Mouse (Mus musculus) hindbrain, embryonic 13.5 days (tissue): ENCODE measurements around the gene Spryd7. TPM values are rescaled to one million over a fixed set of nuclear protein-coding genes. Genes with fewer than 3 reads are reported as not detected.
A peak's percentile ranks its signal among the peaks of the same experiment; 100 is the strongest.
"Not testable (repeated sequence)": the region's sequence is repeated elsewhere in the genome, so short reads cannot be mapped to it uniquely, and the experiment has no call there.

Experiments
- ATAC-seq: fragments of 200-750 bp; cut with Nextera tagmentation; 2 replicates; pipeline ENCODE4 v1.8.0; 2017; ENCODE audit warnings: moderate TSS enrichment; ENCODE audit not compliant: low FRiP score
- H3K27ac ChIP-seq: fragments of 300-500 bp; sonication (generic); 2 replicates; pipeline ENCODE4 v1.5.1; 2015; ENCODE audit warnings: inconsistent platforms, mild to moderate bottlenecking, moderate library complexity
- H3K27me3 ChIP-seq: fragments of 300-500 bp; sonication (generic); 2 replicates; pipeline ENCODE4 v1.6.1; 2015; ENCODE audit warnings: mild to moderate bottlenecking, inconsistent platforms
- H3K36me3 ChIP-seq: fragments of 300-500 bp; sonication (generic); 2 replicates; pipeline ENCODE4 v1.6.1; 2015; ENCODE audit warnings: mild to moderate bottlenecking, inconsistent platforms
- H3K4me1 ChIP-seq: fragments of 300-500 bp; sonication (generic); replicated peaks from 2 replicates; pipeline ENCODE4 v1.6.1; 2015; ENCODE audit warnings: inconsistent platforms
- H3K4me2 ChIP-seq: fragments of 300-500 bp; sonication (generic); 2 replicates; pipeline ENCODE4 v1.6.1; 2015; ENCODE audit warnings: inconsistent platforms, mild to moderate bottlenecking, moderate library complexity
- H3K4me3 ChIP-seq: fragments of 300-500 bp; sonication (generic); 2 replicates; pipeline ENCODE4 v1.5.1; 2015; ENCODE audit warnings: mild to moderate bottlenecking, inconsistent platforms
- H3K9ac ChIP-seq: fragments of 300-500 bp; sonication (generic); 2 replicates; pipeline ENCODE4 v1.6.1; 2015; ENCODE audit warnings: mild to moderate bottlenecking, inconsistent platforms
- H3K9me3 ChIP-seq: fragments of 300-500 bp; sonication (generic); 2 replicates; pipeline ENCODE4 v1.6.1; 2016; ENCODE audit warnings: inconsistent platforms
- WGBS: fragments of 180-500 bp; shearing (Covaris S2); methylation state at CpG from one replicate; pipeline ENCODE4 v1.1.7; 2015; 5-methylcytosine and 5-hydroxymethylcytosine counted together
- polyA plus RNA-seq: library from polyadenylated mRNA; unstranded; fragments of >200 nt; fragmentation: Nextera tagmentation; extraction: Ambion mirVana; gene quantifications from 2 replicates; pipeline ENCODE4 v1.2.1, GENCODE M21; 2015

Spryd7 gene
- 39.0 and 40.9 TPM in 2 replicates for polyA plus RNA-seq

DNA sequence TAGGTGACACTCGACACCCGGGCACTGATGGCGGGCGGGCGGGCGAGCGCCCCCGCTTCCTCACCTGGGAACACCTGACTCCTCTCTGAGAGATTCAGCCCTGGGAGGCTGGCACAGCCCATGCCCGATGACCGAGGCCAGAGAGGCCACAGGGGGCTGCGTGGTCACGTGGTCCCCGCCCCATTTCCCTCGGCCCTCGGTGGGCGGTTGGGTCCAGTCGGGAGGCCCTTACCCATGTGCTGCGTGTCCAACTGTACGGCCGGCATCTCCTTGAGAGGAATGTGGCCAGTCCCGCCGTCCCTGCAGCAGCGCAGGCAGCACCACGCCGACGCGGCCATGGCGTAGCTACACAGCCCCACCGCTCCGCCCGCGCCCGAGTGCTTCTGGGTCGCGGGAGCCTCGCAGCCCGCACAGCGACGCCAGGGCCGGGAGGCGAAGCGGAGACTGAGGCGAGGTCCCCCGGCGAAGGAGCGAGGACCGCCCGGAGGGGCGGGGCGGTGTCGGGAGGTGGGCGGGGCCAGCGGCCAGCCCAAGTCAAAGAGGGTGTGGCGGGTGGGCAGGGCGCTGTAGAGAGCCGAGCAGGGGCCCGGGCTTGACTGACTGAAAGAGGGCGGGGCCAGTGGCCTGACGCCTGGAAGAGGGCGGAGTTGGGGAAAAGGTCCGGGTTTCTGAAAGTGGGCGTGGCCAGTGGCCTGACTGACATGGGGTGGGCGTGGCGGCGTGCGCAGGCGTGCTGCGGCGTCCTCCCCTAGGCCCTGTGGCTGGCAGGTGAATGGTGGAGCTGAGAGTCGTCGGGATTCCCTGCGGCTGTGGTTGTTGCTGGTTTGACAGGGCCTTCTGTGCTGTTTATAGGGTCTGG is at the start of gene Spryd7:
Spryd7 (minus strand) TSS at position 598 of the 859 bp plus-strand sequence.
- Histone ChIP-seq H3K9me3 (no peaks in the 10 kb centered on the region), H3K4me3 (peak within 1 kb of the TSS; percentile 73), H3K9ac (peak within 1 kb of the TSS; percentile 81), H3K27me3 (no peaks in the 10 kb centered on the region), H3K4me1 (0 out of 2 replicates have a peak, but pooled peaks cover 3% of the 10 kb centered on the region), H3K36me3 (no peaks in the 10 kb centered on the region), H3K4me2 (peak within 1 kb of the TSS; percentile 78), H3K27ac (peak within 1 kb of the TSS; percentile 94)
- peak; percentile 99 for ATAC-seq
- 0% methylated on average over 72 of the region's 72 CpGs for WGBS

- H3K4me1 ChIP-seq = peaks cover 31% of the 10 kb centered on the region
- H3K4me2 ChIP-seq, ATAC-seq, H3K9ac ChIP-seq, H3K27ac ChIP-seq, H3K4me3 ChIP-seq, H3K9me3 ChIP-seq, H3K27me3 ChIP-seq: not testable (repeated sequence)
- H3K36me3 ChIP-seq = peaks cover 52% of the 10 kb centered on the region
- 91% methylated on average over 2 of the region's 2 CpGs for whole genome bisulfite sequencing
Observed at GRCm38 (mm10) chr14:61606088-61606487, 49.4 kb upstream of the Spryd7 start.

GRCm38 (mm10) chr14:61604081-61604480 is 47.4 kb upstream of the Spryd7 start:
- WGBS = 81% methylated on average over 3 of the region's 3 CpGs
- no peaks in the 10 kb centered on the region for H3K9me3 ChIP-seq

DNA sequence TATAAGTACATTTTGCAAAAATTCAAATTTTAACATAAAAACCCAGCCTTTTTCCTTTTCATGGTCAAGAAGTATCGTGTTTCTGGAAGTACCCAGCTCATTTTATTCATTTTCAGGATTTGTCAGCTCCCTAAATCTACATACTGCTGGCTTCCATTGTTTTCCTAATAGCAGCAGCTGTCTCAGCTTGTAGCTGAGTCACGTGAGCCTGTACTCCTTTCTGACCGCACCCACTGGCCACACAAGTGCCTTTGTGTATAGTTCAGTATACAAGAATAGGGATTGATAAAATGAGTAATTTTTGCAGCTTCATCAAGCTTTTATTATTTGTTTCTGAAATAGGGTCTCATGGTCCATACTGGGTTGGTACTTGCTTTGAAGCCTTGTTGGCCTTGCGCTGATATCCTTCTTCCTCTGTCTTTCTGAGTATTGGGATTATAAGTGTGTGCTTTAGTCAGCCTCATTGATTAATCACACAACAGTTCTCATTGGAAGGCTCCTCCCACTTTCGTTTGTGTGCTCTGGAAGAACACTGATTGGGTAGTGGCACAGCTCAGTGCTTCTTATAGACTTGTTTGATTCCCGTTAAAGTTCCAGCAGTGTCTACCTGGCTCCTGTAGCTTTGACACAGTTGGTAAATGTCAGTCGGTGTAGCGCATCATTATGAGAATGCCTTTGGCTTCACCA is 46.5 kb upstream of the Spryd7 start:
- H3K9ac ChIP-seq = no peak overlapping the region
- ATAC-seq = no peak
- H3K4me1 ChIP-seq = peaks cover 41% of the 10 kb centered on the region
- 66% methylated on average over 8 of the region's 8 CpGs for WGBS
- peaks cover 52% of the 10 kb centered on the region for H3K36me3 ChIP-seq
- H3K27ac ChIP-seq = 0 out of 2 replicates have a peak overlapping the region, but pooled peaks have one; percentile 12
- H3K27me3 ChIP-seq = no peaks in the 10 kb centered on the region
- no peaks in the 10 kb centered on the region for H3K9me3 ChIP-seq
- peak overlapping the region; percentile 26 for H3K4me2 ChIP-seq
- no peak overlapping the region for H3K4me3 ChIP-seq

More at GRCm38 (mm10) chr14:61604081-61604480, 47.4 kb upstream of the Spryd7 start:
- H3K4me2 ChIP-seq = no peak overlapping the region
- no peak overlapping the region for H3K27ac ChIP-seq
- H3K36me3 ChIP-seq = peaks cover 52% of the 10 kb centered on the region
- H3K9ac ChIP-seq = no peak overlapping the region
- no peaks in the 10 kb centered on the region for H3K27me3 ChIP-seq
- peaks cover 41% of the 10 kb centered on the region for H3K4me1 ChIP-seq
- no peak overlapping the region for H3K4me3 ChIP-seq
- no peak for ATAC-seq

GRCm38 (mm10) chr14:61601348-61601747 is 44.7 kb upstream of the Spryd7 start:
- 0 out of 2 replicates have a peak overlapping the region, but pooled peaks have one; percentile 74 for H3K9ac ChIP-seq
- H3K4me1 ChIP-seq = peaks cover 38% of the 10 kb centered on the region
- peak overlapping the region; percentile 80 for H3K4me3 ChIP-seq
- peak overlapping the region; percentile 75 for H3K4me2 ChIP-seq
- H3K27me3 ChIP-seq = no peaks in the 10 kb centered on the region
- WGBS = 93% methylated on average over 9 of the region's 9 CpGs
- no peaks in the 10 kb centered on the region for H3K9me3 ChIP-seq
- no peak overlapping the region for H3K27ac ChIP-seq
- peaks cover 36% of the 10 kb centered on the region for H3K36me3 ChIP-seq
- no peak for ATAC-seq

GRCm38 (mm10) chr14:61599057-61599806 is 42.5 kb upstream of the Spryd7 start:
- Histone ChIP-seq H3K9me3 (no peaks in the 10 kb centered on the region), H3K4me2 (peak overlapping the region; percentile 75), H3K9ac (peak overlapping the region; percentile 91), H3K36me3 (peaks cover 17% of the 10 kb centered on the region), H3K27me3 (no peaks in the 10 kb centered on the region), H3K4me3 (peak overlapping the region; percentile 80), H3K4me1 (peaks cover 38% of the 10 kb centered on the region), H3K27ac (peak overlapping the region; percentile 89)
- peak; percentile 95 for ATAC-seq
- 6% methylated on average over 44 of the region's 44 CpGs for WGBS

- WGBS = 55% methylated on average over 5 of the region's 5 CpGs
- Histone ChIP-seq H3K36me3 (peaks cover 4% of the 10 kb centered on the region), H3K4me1 (peaks cover 26% of the 10 kb centered on the region), H3K4me2 (peak within 1 kb of the TSS; percentile 75), H3K27me3 (no peaks in the 10 kb centered on the region), H3K27ac (no peak within 1 kb of the TSS), H3K9me3 (no peaks in the 10 kb centered on the region), H3K9ac (no peak within 1 kb of the TSS), H3K4me3 (peak within 1 kb of the TSS; percentile 80)
- no peak for ATAC-seq
Observed at GRCm38 (mm10) chr14:61597968-61598367, 41.3 kb upstream of the Spryd7 start, which contains the start of gene Trim13. Gene Trim13 (plus strand): TSS chr14:61598247.

GRCm38 (mm10) chr14:61596719-61597426 is 40.2 kb upstream of the Spryd7 start:
- no peak for ATAC-seq
- H3K36me3 ChIP-seq = peaks cover 3% of the 10 kb centered on the region
- H3K4me1 ChIP-seq = peaks cover 18% of the 10 kb centered on the region
- H3K9ac ChIP-seq = no peak overlapping the region
- H3K27me3 ChIP-seq = no peaks in the 10 kb centered on the region
- whole genome bisulfite sequencing = 91% methylated on average over 9 of the region's 9 CpGs
- H3K9me3 ChIP-seq = no peaks in the 10 kb centered on the region
- H3K4me2 ChIP-seq = no peak overlapping the region
- no peak overlapping the region for H3K4me3 ChIP-seq
- no peak overlapping the region for H3K27ac ChIP-seq

DNA sequence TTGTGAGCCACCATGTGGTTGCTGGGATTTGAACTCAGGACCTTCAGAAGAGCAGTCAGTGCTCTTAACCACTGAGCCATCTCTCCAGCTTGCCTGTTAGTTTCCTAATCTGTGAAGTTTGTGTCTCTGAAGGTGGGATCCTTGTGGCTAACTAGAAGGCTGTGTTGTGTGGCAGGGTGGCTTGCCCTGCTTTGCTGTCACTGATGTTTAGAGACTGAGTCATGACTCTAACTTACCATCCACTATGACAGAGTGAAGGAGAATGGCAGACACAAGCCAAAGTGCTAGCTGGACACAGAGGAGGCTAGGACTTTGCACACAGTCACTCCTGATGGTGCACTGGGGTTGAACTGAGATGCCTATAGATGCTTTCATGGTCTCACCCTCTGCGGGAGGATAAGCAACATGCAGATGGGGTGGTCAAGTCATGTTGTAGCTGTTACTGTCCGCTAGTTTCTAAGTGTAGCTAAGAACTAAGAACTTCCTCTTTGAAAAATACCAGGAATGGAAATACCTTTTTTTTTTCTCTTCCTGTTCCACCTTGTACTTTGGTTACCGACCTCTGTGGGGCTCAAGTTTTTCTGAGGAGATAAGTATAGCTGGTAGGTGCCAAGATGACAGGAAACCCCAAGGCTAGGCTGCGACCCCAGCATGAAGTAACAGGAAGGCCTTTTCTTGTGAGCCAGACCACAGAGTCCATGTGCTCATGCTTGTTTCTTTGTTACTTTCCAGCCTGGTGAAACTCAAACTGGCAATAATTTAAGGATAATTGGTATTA is 32.8 kb upstream of the Spryd7 start:
- Histone ChIP-seq H3K9me3 (no peaks in the 10 kb centered on the region), H3K27ac (no peak overlapping the region), H3K4me2 (no peak overlapping the region), H3K9ac (no peak overlapping the region), H3K4me1 (no peaks in the 10 kb centered on the region), H3K4me3 (no peak overlapping the region), H3K27me3 (no peaks in the 10 kb centered on the region), H3K36me3 (no peaks in the 10 kb centered on the region)
- no peak for ATAC-seq
- WGBS = 91% methylated on average over 4 of the region's 4 CpGs

GRCm38 (mm10) chr14:61575941-61576340 is 19.3 kb upstream of the Spryd7 start:
- Histone ChIP-seq H3K9me3 (no peaks in the 10 kb centered on the region), H3K4me1 (no peaks in the 10 kb centered on the region), H3K9ac (no peak overlapping the region), H3K36me3 (no peaks in the 10 kb centered on the region), H3K4me2 (no peak overlapping the region), H3K4me3 (no peak overlapping the region), H3K27ac (no peak overlapping the region), H3K27me3 (no peaks in the 10 kb centered on the region)
- ATAC-seq = no peak
- WGBS = 94% methylated on average over 8 of the region's 8 CpGs

GRCm38 (mm10) chr14:61575066-61575465 is 18.4 kb upstream of the Spryd7 start:
- Histone ChIP-seq H3K36me3 (no peaks in the 10 kb centered on the region), H3K4me1 (no peaks in the 10 kb centered on the region), H3K27ac (no peak overlapping the region), H3K9me3 (no peaks in the 10 kb centered on the region), H3K9ac (no peak overlapping the region), H3K4me3 (no peak overlapping the region), H3K27me3 (no peaks in the 10 kb centered on the region), H3K4me2 (no peak overlapping the region)
- WGBS = 90% methylated on average over 10 of the region's 10 CpGs
- no peak for ATAC-seq
